Mouse (Mus musculus) left cerebral cortex, adult 2 months (tissue): ENCODE results near the gene Dnajb3. TPM values are rescaled to one million over a fixed set of nuclear protein-coding genes. Genes with fewer than 3 reads are reported as not detected.

Experiments
- DNase-seq, 2 experiments: peaks; one replicate each; pipeline ENCODE4 v3.0.0; 2021 to 2022; ENCODE audit warnings: low spot score in 2 of 2, mixed read lengths in 1 of 2; ENCODE audit errors: extremely low spot score in 1 of 2
- H3K27ac ChIP-seq: fragments of 200-600 bp; 2 replicates; pipeline ENCODE4 v1.8.1; 2022
- H3K4me3 ChIP-seq: fragments of 200-600 bp; 2 replicates; pipeline ENCODE4 v1.8.1; 2022
- CTCF ChIP-seq: fragments of 200-600 bp; IDR thresholded peaks from 2 replicates; pipeline ENCODE4 v1.8.1; 2022; ENCODE audit warnings: antibody characterized with exemption, mild to moderate bottlenecking, moderate library complexity
- intact Hi-C: fragments of 180-260 bp; cut with DNase I; formaldehyde crosslinking; loops from one replicate; pipeline ENCODE4 v1.15.1; 2025
- total RNA-seq, 2 experiments: library from RNA; stranded (reverse); gene quantifications; 2 replicates each; pipeline ENCODE4 v1.2.3; 2021

Dnajb3 gene
- total RNA-seq, 2 experiments from 2014 or later, result 1.8 to 1.9 TPM

GRCm38 (mm10) chr1:88158430-88158829, 47.2 kb downstream of the Dnajb3 start:
- intact Hi-C loops, result no loop called here
- Histone ChIP-seq H3K4me3 (no peak overlapping the region), H3K27ac (no peak overlapping the region)
- DNase-seq, result no peak
- no peak for TF ChIP-seq CTCF

Other genes with a start within 250 kb of the Dnajb3 start
- 10 to 100 TPM; 24.2 to 25.4 TPM for gene Usp40, start 197.2 kb downstream of the Dnajb3 start, total RNA-seq
- not detected for gene Ugt1a10, start 150.4 kb downstream of the Dnajb3 start, total RNA-seq
- gene Ugt1a9, start 135.0 kb downstream of the Dnajb3 start, total RNA-seq, result not detected
- gene Ugt1a8, start 118.0 kb downstream of the Dnajb3 start, total RNA-seq, result not detected
- gene Ugt1a7c, start 110.7 kb downstream of the Dnajb3 start, total RNA-seq, result under 1 TPM; 0.54 to 0.82 TPM
- not detected for gene Ugt1a6b, start 102.5 kb downstream of the Dnajb3 start, total RNA-seq
- gene Ugt1a6a, start 71.0 kb downstream of the Dnajb3 start, total RNA-seq, result 1 to 10 TPM; 1.5 to 2.3 TPM
- under 1 TPM in 1 of 2 experiments, not detected in 1; 0.34 TPM for gene Ugt1a5, start 39.8 kb downstream of the Dnajb3 start, total RNA-seq
- gene Ugt1a2, start 5.2 kb downstream of the Dnajb3 start, total RNA-seq, result not detected
- under 1 TPM in 1 of 2 experiments, not detected in 1; 0.32 TPM for gene Ugt1a1, start 6.2 kb upstream of the Dnajb3 start, total RNA-seq
- gene Mroh2a, start 21.2 kb upstream of the Dnajb3 start, total RNA-seq, result under 1 TPM in 1 of 2 experiments, not detected in 1; 0.19 TPM
- 10 to 100 TPM; 45.8 to 47.2 TPM for gene Hjurp, start 71.9 kb upstream of the Dnajb3 start, total RNA-seq
- under 1 TPM; 0.23 to 0.26 TPM for gene Trpm8, start 71.9 kb upstream of the Dnajb3 start, total RNA-seq
- gene Spp2, start 201.2 kb upstream of the Dnajb3 start, total RNA-seq, result not detected